In genomic region chr7:44463556-44464225, GRCm38 (mm10) we compare ENCODE assay signal across 13 mouse cellular contexts. TPM values are rescaled to one million over a fixed set of nuclear protein-coding genes. Genes with fewer than 3 reads are reported as not detected.
DNase-seq lines count a peak whose midpoint lies in the region; ATAC-seq and TF ChIP-seq lines count a peak whose summit lies in the region.
"Had no signal": no experiment of that assay in that cellular context is flagged by ENCODE, and none has a peak within 500 bp of the region (broad histone marks: within the 10 kb centered on the region; RNA-seq: fewer than 3 reads in every experiment).

No protein-coding gene starts in this region.

- H3K36me3 ChIP-seq in forebrain, embryonic 12.5 days (replicated peaks): peaks cover 52% of the 10 kb centered on the region
- H3K36me3 ChIP-seq in midbrain, embryonic 12.5 days: peaks cover 48% of the 10 kb centered on the region
- H3K36me3 ChIP-seq in intestine, embryonic 16.5 days (ENCODE audit: control insufficient read depth, insufficient read depth, low read length): no peaks in the 10 kb centered on the region
- H3K36me3 ChIP-seq: limb, embryonic 12.5 days had no signal

- TF ChIP-seq CTCF in left cerebral cortex, adult 2 months (IDR thresholded peaks at IDR 0.05): no peak

- intact Hi-C loops in left cerebral cortex, adult 2 months (cut with DNase I): loop anchor here (2.0 kb wide), 1 partner anchor 21 kb away; no protein-coding TSS in a partner anchor

- H3K27me3 ChIP-seq in forebrain, embryonic 12.5 days: peaks cover 26% of the 10 kb centered on the region
- H3K27me3 ChIP-seq in midbrain, embryonic 12.5 days: peaks cover 29% of the 10 kb centered on the region
- H3K27me3 ChIP-seq in intestine, embryonic 16.5 days (replicated peaks; ENCODE audit: control insufficient read depth, insufficient read depth, low read length): peaks cover 40% of the 10 kb centered on the region

- WGBS in forebrain, embryonic 12.5 days: 87% methylated on average over 10 of the region's 10 CpGs
- 92% methylated on average over 10 of the region's 10 CpGs for WGBS in midbrain, embryonic 12.5 days
- WGBS in intestine, embryonic 16.5 days: 79% methylated on average over 10 of the region's 10 CpGs

- peak; percentile 14 to 26 for DNase-seq in left cerebral cortex, adult 2 months (ENCODE audit: extremely low spot score in 1 of 2, low spot score in 2 of 2)
- DNase-seq in left cerebral cortex, adult 18-20 months (ENCODE audit: low spot score in 2 of 2): no peak
- DNase-seq in cerebellum, adult 9-11 months: peak; percentile 63
- no peak for DNase-seq in embryo, embryonic 10.5 days (ENCODE audit: low spot score)
- DNase-seq: gastrocnemius, postnatal 10 days; lung, postnatal 36 days had no signal

- peaks cover 51% of the 10 kb centered on the region for H3K4me1 ChIP-seq in forebrain, embryonic 12.5 days
- peaks cover 49% of the 10 kb centered on the region for H3K4me1 ChIP-seq in midbrain, embryonic 12.5 days
- peaks cover 16% of the 10 kb centered on the region for H3K4me1 ChIP-seq in intestine, embryonic 16.5 days (ENCODE audit: control insufficient read depth, insufficient read depth, low read length)

- ATAC-seq in forebrain, embryonic 12.5 days (ENCODE audit: low FRiP score): no peak
- no peak for ATAC-seq in midbrain, embryonic 12.5 days (ENCODE audit: low FRiP score, low read depth)
- no peak for ATAC-seq in intestine, embryonic 16.5 days

- no peaks in the 10 kb centered on the region for H3K9me3 ChIP-seq in forebrain, embryonic 12.5 days
- H3K9me3 ChIP-seq in midbrain, embryonic 12.5 days: no peaks in the 10 kb centered on the region
- no peaks in the 10 kb centered on the region for H3K9me3 ChIP-seq in intestine, embryonic 16.5 days (ENCODE audit: control insufficient read depth, low read length)
- H3K9me3 ChIP-seq: embryonic facial prominence, embryonic 13.5 days; limb, embryonic 12.5 days had no signal

- peak overlapping the region; percentile 91 for H3K27ac ChIP-seq in left cerebral cortex, adult 2 months
- H3K27ac ChIP-seq in forebrain, embryonic 12.5 days: peak overlapping the region; percentile 80
- H3K27ac ChIP-seq in midbrain, embryonic 12.5 days (replicated peaks): peak overlapping the region; percentile 89
- no peak overlapping the region for H3K27ac ChIP-seq in intestine, embryonic 16.5 days (ENCODE audit: low read length)
- H3K27ac ChIP-seq: embryonic facial prominence, embryonic 13.5 days; kidney, postnatal 0 days; limb, embryonic 12.5 days had no signal

- H3K4me3 ChIP-seq in left cerebral cortex, adult 2 months: no peak overlapping the region
- no peak overlapping the region for H3K4me3 ChIP-seq in forebrain, embryonic 12.5 days (replicated peaks)
- H3K4me3 ChIP-seq in midbrain, embryonic 12.5 days: no peak overlapping the region
- no peak overlapping the region for H3K4me3 ChIP-seq in intestine, embryonic 16.5 days (ENCODE audit: low read length)
- H3K4me3 ChIP-seq: embryonic facial prominence, embryonic 13.5 days had no signal

- H3K9ac ChIP-seq in forebrain, embryonic 12.5 days: peak overlapping the region; percentile 33; the same call in 1 of the 2 replicates
- H3K9ac ChIP-seq in midbrain, embryonic 12.5 days (replicated peaks): no peak overlapping the region
- no peak overlapping the region for H3K9ac ChIP-seq in intestine, embryonic 16.5 days (ENCODE audit: low read depth, low read length)
- H3K9ac ChIP-seq: limb, embryonic 12.5 days had no signal

- no peak overlapping the region for H3K4me2 ChIP-seq in forebrain, embryonic 12.5 days
- H3K4me2 ChIP-seq in midbrain, embryonic 12.5 days (replicated peaks): no peak overlapping the region
- no peak overlapping the region for H3K4me2 ChIP-seq in intestine, embryonic 16.5 days (ENCODE audit: low read depth, low read length)

RNA-seq across cellular contexts. Expression of gene Aspdh, which starts 1.5 kb away (rescaled TPM):
- total RNA-seq in left cerebral cortex, adult 2 months (2021): 10 to 100 TPM in 1 of 2 experiments, 1 to 10 TPM in 1; 9.8 to 10.0 TPM
- 1 to 10 TPM; 5.0 to 5.6 TPM for total RNA-seq in left cerebral cortex, adult 18-20 months (2021)
- 4.8 TPM in 2 replicates for polyA plus RNA-seq in forebrain, embryonic 12.5 days (2016; fragmentation: Nextera tagmentation; extraction: Ambion mirVana)
- polyA plus RNA-seq in midbrain, embryonic 12.5 days (2016; fragmentation: Nextera tagmentation; extraction: Ambion mirVana): 3.4 and 5.1 TPM in 2 replicates
- polyA plus RNA-seq in intestine, embryonic 16.5 days (2015; fragmentation: Nextera tagmentation; extraction: Ambion mirVana): 2.3 and 2.4 TPM in 2 replicates
- total RNA-seq: gastrocnemius, postnatal 10 days had no signal
- polyA plus RNA-seq: spleen, adult 2 months had no signal

RNA-seq across cellular contexts. Expression of gene Josd2, which starts 4.1 kb away (rescaled TPM):
- total RNA-seq in left cerebral cortex, adult 2 months (2021): 10 to 100 TPM; 72.3 to 86.6 TPM
- 10 to 100 TPM; 76.7 to 77.9 TPM for total RNA-seq in left cerebral cortex, adult 18-20 months (2021)
- 47.2 and 56.8 TPM in 2 replicates for polyA plus RNA-seq in forebrain, embryonic 12.5 days (2016; fragmentation: Nextera tagmentation; extraction: Ambion mirVana)
- 56.2 and 58.1 TPM in 2 replicates for polyA plus RNA-seq in midbrain, embryonic 12.5 days (2016; fragmentation: Nextera tagmentation; extraction: Ambion mirVana)
- polyA plus RNA-seq in intestine, embryonic 16.5 days (2015; fragmentation: Nextera tagmentation; extraction: Ambion mirVana): 83.5 and 86.3 TPM in 2 replicates

RNA-seq across cellular contexts. Expression of gene Emc10, which starts 32.6 kb away (rescaled TPM):
- total RNA-seq in left cerebral cortex, adult 2 months (2021): 100 to 1,000 TPM; 192 to 201 TPM
- total RNA-seq in left cerebral cortex, adult 18-20 months (2021): 100 to 1,000 TPM; 206 to 210 TPM
- polyA plus RNA-seq in forebrain, embryonic 12.5 days (2016; fragmentation: Nextera tagmentation; extraction: Ambion mirVana): 121 and 125 TPM in 2 replicates
- 132 and 136 TPM in 2 replicates for polyA plus RNA-seq in midbrain, embryonic 12.5 days (2016; fragmentation: Nextera tagmentation; extraction: Ambion mirVana)
- polyA plus RNA-seq in intestine, embryonic 16.5 days (2015; fragmentation: Nextera tagmentation; extraction: Ambion mirVana): 77.2 and 87.0 TPM in 2 replicates

RNA-seq across cellular contexts. Expression of gene Fam71e1, which starts 32.7 kb away (rescaled TPM):
- 10 to 100 TPM; 15.5 to 21.0 TPM for total RNA-seq in left cerebral cortex, adult 2 months (2021)
- 10 to 100 TPM; 15.1 to 15.5 TPM for total RNA-seq in left cerebral cortex, adult 18-20 months (2021)
- 29.8 and 34.2 TPM in 2 replicates for polyA plus RNA-seq in forebrain, embryonic 12.5 days (2016; fragmentation: Nextera tagmentation; extraction: Ambion mirVana)
- polyA plus RNA-seq in midbrain, embryonic 12.5 days (2016; fragmentation: Nextera tagmentation; extraction: Ambion mirVana): 32.4 and 35.1 TPM in 2 replicates
- polyA plus RNA-seq in intestine, embryonic 16.5 days (2015; fragmentation: Nextera tagmentation; extraction: Ambion mirVana): 5.9 and 6.2 TPM in 2 replicates

RNA-seq across cellular contexts. Expression of gene Lrrc4b, which starts 34.9 kb away (rescaled TPM):
- 100 to 1,000 TPM; 278 to 294 TPM for total RNA-seq in left cerebral cortex, adult 2 months (2021)
- 100 to 1,000 TPM; 284 to 289 TPM for total RNA-seq in left cerebral cortex, adult 18-20 months (2021)
- polyA plus RNA-seq in forebrain, embryonic 12.5 days (2016; fragmentation: Nextera tagmentation; extraction: Ambion mirVana): 10.6 and 12.0 TPM in 2 replicates
- 12.0 and 13.5 TPM in 2 replicates for polyA plus RNA-seq in midbrain, embryonic 12.5 days (2016; fragmentation: Nextera tagmentation; extraction: Ambion mirVana)
- polyA plus RNA-seq in intestine, embryonic 16.5 days (2015; fragmentation: Nextera tagmentation; extraction: Ambion mirVana): 0.31 and 0.43 TPM in 2 replicates

Comparison
In these comparisons a context has a peak if more than half of its experiments do, and no peak if none do; other contexts are left out.
1. DNase-seq: peak in left cerebral cortex, adult 2 months (2 of 2) and cerebellum, adult 9-11 months (single experiment); none in left cerebral cortex, adult 18-20 months (0 of 2) and embryo, embryonic 10.5 days (single experiment).